Mouse (Mus musculus) hindbrain, postnatal 0 days (tissue): ENCODE data around the gene Gnl1. TPM values are rescaled to one million over a fixed set of nuclear protein-coding genes. Genes with fewer than 3 reads are reported as not detected.
"Not testable (repeated sequence)": the region's sequence is repeated elsewhere in the genome, so short reads cannot be mapped to it uniquely, and the experiment has no call there.

Experiments
- ATAC-seq: fragments of 200-750 bp; cut with Nextera tagmentation; 2 replicates; pipeline ENCODE4 v1.8.0; 2017; ENCODE audit warnings: mild to moderate bottlenecking, moderate TSS enrichment, moderate library complexity
- DNase-seq: peaks from one replicate; pipeline ENCODE4 v3.0.0-alpha.2; 2015; ENCODE audit warnings: low spot score
- H3K27ac ChIP-seq: fragments of 300-500 bp; sonication (generic); 2 replicates; pipeline ENCODE4 v1.5.1; 2014; ENCODE audit warnings: mild to moderate bottlenecking
- H3K27me3 ChIP-seq: fragments of 300-500 bp; sonication (generic); 2 replicates; pipeline ENCODE4 v1.6.1; 2014; ENCODE audit warnings: low read length, mixed read lengths; ENCODE audit not compliant: insufficient read depth
- H3K36me3 ChIP-seq: fragments of 300-500 bp; sonication (generic); 2 replicates; pipeline ENCODE4 v1.6.1; 2014; ENCODE audit warnings: low read length, mixed read lengths; ENCODE audit not compliant: insufficient read depth
- H3K4me1 ChIP-seq: fragments of 300-500 bp; sonication (generic); 2 replicates; pipeline ENCODE4 v1.6.1; 2014; ENCODE audit warnings: antibody characterized with exemption, low read length, mixed read lengths; ENCODE audit not compliant: insufficient read depth
- H3K4me2 ChIP-seq: fragments of 300-500 bp; sonication (generic); 2 replicates; pipeline ENCODE4 v1.6.1; 2014; ENCODE audit warnings: low read depth, mild to moderate bottlenecking, low read length, moderate library complexity, mixed read lengths
- H3K4me3 ChIP-seq: fragments of 300-500 bp; sonication (generic); 2 replicates; pipeline ENCODE4 v1.5.1; 2014; ENCODE audit warnings: low read length
- H3K9ac ChIP-seq: fragments of 300-500 bp; sonication (generic); replicated peaks from 2 replicates; pipeline ENCODE4 v1.6.1; 2014; ENCODE audit warnings: mild to moderate bottlenecking, low read length, moderate library complexity, mixed read lengths
- H3K9me3 ChIP-seq: fragments of 300-500 bp; sonication (generic); 2 replicates; pipeline ENCODE4 v1.6.1; 2016; ENCODE audit warnings: low read length, mixed read lengths
- CTCF ChIP-seq: IDR thresholded peaks from 2 replicates; pipeline ENCODE4 v1.5.1; 2016; ENCODE audit warnings: antibody characterized with exemption, control low read depth, low read depth
- WGBS: fragments of 180-500 bp; shearing (Covaris S2); extraction: QIAGEN DNeasy Blood & Tissue Kit; methylation state at CpG from one replicate; pipeline ENCODE4 v1.1.7; 2014; 5-methylcytosine and 5-hydroxymethylcytosine counted together
- microRNA counts: library from miRNA; unstranded; fragments of <30 nt; microRNA quantifications from one replicate; lab custom pipeline; 2015
- microRNA-seq, 2 experiments: library from miRNA; unstranded; fragments of <30 nt; microRNA quantifications; one replicate each; pipeline ENCODE4; 2016
- polyA plus RNA-seq: library from polyadenylated mRNA; unstranded; fragments of >200 nt; fragmentation: Nextera tagmentation; extraction: Ambion mirVana; gene quantifications from 2 replicates; pipeline ENCODE4 v1.2.1, GENCODE M21; 2015
- total RNA-seq: library from RNA; depleted of rRNA; stranded (reverse); fragments of >200 nt; gene quantifications from 2 replicates; pipeline ENCODE4 v1.2.3, GENCODE M21; 2014; rRNA removed

Gene Gnl1
- total and polyA plus RNA-seq, 2 experiments from 2014 or later: 76.2 to 106 TPM

DNA sequence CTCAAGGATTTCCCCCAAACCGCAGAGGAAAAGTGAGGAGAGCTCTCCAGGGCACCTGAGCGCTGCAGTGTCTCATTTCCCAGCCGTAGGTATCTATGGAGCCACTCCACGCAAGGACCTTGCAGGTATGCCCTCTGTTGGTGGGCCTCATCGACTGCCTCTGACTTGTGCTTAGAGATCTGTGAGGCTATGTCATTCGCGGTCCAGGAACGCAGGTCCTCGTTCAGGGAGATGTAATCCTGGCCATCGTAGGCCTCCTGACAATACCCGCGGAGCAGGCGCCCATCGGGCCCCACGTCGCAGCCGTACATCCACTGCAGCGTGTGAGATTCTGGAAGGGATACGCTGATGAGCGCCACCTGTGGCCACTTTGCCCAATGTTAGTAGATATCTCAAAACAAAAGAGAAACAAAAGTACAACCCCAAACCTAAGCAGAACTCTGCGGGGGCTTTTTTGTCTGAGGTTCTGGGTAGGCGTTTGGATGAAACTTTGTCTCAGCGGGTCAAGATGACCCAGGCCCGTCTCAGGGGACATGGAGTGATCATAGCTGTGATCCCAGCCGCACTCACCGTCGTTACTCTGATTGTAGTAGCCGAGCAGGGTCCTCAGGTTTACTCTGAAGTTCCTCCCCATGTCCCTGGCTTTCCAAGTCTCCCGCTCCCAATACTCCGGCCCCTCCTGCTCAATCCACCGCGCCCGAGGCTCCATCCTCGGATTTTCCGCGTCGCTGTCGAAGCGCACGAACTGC lies 52.1 kb downstream of the Gnl1 start:
- peak; percentile 64 for TF ChIP-seq CTCF
- Histone ChIP-seq H3K9ac (peak overlapping the region; percentile 30; the same call in 1 of the 2 replicates), H3K4me2 (peak overlapping the region; percentile 71), H3K4me3 (peak overlapping the region; percentile 44)
- DNase-seq: peak; percentile 30
- H3K36me3 ChIP-seq, H3K27me3 ChIP-seq, H3K9me3 ChIP-seq, H3K27ac ChIP-seq, H3K4me1 ChIP-seq: not testable (repeated sequence)
- peak; percentile 79 for ATAC-seq
- WGBS: under 1% methylated on average over 37 of the region's 40 CpGs

DNA sequence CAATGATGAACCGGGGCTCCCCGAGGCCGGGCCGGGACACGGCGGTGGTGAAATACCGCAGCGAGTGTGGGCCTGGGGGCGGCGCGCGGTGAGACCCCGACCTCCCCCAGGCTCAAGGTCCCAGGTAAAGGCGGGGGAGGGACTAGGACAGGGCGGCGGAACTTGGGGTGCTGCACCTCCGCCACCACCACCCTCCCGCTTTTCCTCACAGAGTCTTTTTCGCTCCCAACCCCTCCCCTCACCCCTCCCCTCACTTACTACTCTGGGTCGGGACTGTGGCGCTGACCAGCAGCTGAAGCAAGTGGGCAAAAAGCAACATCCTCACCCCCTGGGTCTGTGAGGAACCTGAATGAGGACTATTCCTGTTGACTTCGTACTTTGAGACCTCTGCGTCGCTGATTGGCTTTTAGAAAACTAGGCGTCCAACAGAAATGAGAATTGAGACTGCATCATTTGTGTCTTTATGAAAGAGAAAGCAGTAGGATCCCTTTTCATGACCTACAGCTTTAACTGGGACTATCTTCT lies 52.8 kb downstream of the Gnl1 start, which contains the start of gene H2-T23:
Gene H2-T23 (minus strand): TSS at position 505 of the 525 bp plus-strand sequence.
- ATAC-seq: not testable (repeated sequence)

DNA sequence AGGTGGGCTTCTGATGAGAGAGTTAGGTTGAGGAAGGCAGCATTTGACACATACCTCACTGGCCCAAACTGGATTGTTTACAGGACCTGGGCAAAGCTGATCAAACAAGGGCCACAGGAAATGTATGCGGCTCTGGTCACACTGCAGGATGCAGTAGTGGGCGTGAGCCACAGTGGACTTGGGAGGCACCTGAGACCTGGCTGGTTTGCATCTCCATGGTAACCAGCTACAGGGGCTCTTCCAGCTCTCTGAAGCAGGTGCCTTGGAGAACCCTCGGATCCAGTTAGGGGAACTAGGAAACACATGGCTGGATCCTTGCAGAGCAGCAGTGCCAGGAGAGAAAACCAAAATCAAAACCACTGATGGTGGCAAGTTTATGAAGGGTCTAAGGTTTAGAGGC lies 54.9 kb downstream of the Gnl1 start:
- 60% methylated on average over 3 of the region's 3 CpGs for WGBS
- not testable (repeated sequence) for H3K4me1 ChIP-seq, H3K27me3 ChIP-seq, H3K9ac ChIP-seq, H3K27ac ChIP-seq, DNase-seq, H3K36me3 ChIP-seq, H3K4me2 ChIP-seq, H3K4me3 ChIP-seq, ATAC-seq, H3K9me3 ChIP-seq

More for the DNA sequence above, 52.8 kb downstream of the Gnl1 start, which contains the start of gene H2-T23:
- peak within 1 kb of the TSS; percentile 71 for H3K4me2 ChIP-seq
- H3K4me1 ChIP-seq, H3K27ac ChIP-seq, H3K27me3 ChIP-seq, H3K9me3 ChIP-seq, H3K9ac ChIP-seq, H3K36me3 ChIP-seq: not testable (repeated sequence)
- WGBS: 1% methylated on average over 25 of the region's 25 CpGs
- peak; percentile 49 for DNase-seq
- peak within 1 kb of the TSS; percentile 44 for H3K4me3 ChIP-seq

DNA sequence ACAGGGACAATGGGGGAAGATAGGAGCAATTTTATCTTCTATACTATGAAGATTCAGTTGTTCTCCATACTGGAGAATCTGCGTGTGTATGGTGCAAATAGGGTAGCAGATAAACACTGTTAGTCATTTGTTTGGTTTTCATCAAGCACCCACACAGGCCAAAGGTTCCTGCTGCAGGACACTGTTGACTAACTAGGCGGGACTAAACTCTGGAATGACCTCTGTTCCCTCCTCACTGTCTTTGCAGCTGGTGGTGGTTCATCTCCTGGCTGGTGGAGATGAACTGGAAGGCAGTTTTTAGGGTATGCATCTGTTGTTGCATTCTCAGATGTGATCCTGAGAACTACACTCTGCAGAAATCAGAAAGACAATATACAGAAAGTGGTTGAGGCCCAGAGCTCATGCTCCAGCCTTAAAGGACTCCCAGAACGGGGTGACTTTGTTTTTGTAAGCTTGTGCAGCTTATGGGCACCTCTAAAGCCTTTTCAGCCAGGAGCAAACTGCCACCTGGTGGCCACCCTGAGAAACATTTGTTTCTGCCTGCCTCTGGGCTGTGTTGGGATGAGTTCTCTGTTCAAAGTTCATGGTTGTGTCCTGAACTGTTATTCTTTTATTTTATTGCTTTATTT lies 55.5 kb downstream of the Gnl1 start:
- H3K9me3 ChIP-seq, H3K4me3 ChIP-seq, H3K36me3 ChIP-seq, H3K27me3 ChIP-seq, H3K4me1 ChIP-seq, H3K9ac ChIP-seq, H3K27ac ChIP-seq, ATAC-seq, H3K4me2 ChIP-seq: not testable (repeated sequence)
- DNase-seq: peak; percentile 50
- 36% methylated on average over 3 of the region's 3 CpGs for WGBS
- TF ChIP-seq CTCF: peak; percentile 65

DNA sequence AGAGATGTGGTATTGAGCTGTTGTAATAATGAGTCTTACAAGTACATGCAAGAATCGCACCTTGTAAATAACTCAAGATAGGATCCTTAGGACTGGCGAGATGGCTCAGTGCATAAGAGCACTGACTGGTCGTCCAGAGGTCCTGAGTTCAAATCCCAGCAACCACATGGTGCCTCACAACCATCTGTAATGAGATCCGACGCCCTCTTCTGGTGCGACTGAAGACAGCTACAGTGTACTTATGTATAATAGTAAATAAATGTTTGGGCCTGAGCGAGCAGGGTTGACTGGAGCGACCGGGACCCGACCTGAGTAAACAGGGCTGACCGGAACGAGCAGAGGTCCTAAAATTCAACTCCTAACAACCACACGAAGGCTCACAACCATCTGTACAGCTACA lies 56.5 kb downstream of the Gnl1 start:
- not testable (repeated sequence) for H3K9ac ChIP-seq, DNase-seq, H3K4me2 ChIP-seq, H3K9me3 ChIP-seq, H3K27ac ChIP-seq, H3K27me3 ChIP-seq, H3K36me3 ChIP-seq, H3K4me3 ChIP-seq, H3K4me1 ChIP-seq, ATAC-seq
- 87% methylated on average over 13 of the region's 13 CpGs for WGBS

MicroRNAs encoded within 50 kb of the gene (microRNA counts, 519-probe panel; counts per million panel counts)
- not detected for microRNA mmu-miR-877 (lab: Ali Mortazavi, UCI)

Small RNA genes lying within 50 kb of the gene (microRNA-seq; reads per million reads assigned to microRNA genes)
- 106 to 119 reads per million in 2 experiments for gene Mir877

Other genes with a start within 250 kb of the Gnl1 start
- 13.7 and 19.4 TPM in 2 replicates for gene Ier3, start 158.2 kb upstream of the Gnl1 start, total RNA-seq
- 18.3 and 19.4 TPM in 2 replicates for gene Ier3, start 158.2 kb upstream of the Gnl1 start, polyA plus RNA-seq
- 94.1 and 142 TPM in 2 replicates for gene Flot1, start 156.6 kb upstream of the Gnl1 start, total RNA-seq
- 162 TPM in 2 replicates for gene Flot1, start 156.6 kb upstream of the Gnl1 start, polyA plus RNA-seq
- gene Tubb5, start 141.5 kb upstream of the Gnl1 start, total RNA-seq: 3,311 and 3,326 TPM in 2 replicates
- gene Tubb5, start 141.5 kb upstream of the Gnl1 start, polyA plus RNA-seq: 1,502 and 1,606 TPM in 2 replicates
- 14.7 and 26.7 TPM in 2 replicates for gene Mdc1, start 138.3 kb upstream of the Gnl1 start, total RNA-seq
- gene Mdc1, start 138.3 kb upstream of the Gnl1 start, polyA plus RNA-seq: 3.9 and 4.1 TPM in 2 replicates
- gene Nrm, start 118.5 kb upstream of the Gnl1 start, total RNA-seq: 14.7 and 27.2 TPM in 2 replicates
- gene Nrm, start 118.5 kb upstream of the Gnl1 start, polyA plus RNA-seq: 24.6 and 25.7 TPM in 2 replicates
- 32.0 and 34.3 TPM in 2 replicates for gene Ppp1r18, start 114.3 kb upstream of the Gnl1 start, total RNA-seq
- gene Ppp1r18, start 114.3 kb upstream of the Gnl1 start, polyA plus RNA-seq: 18.4 and 19.3 TPM in 2 replicates
- gene Dhx16, start 100.0 kb upstream of the Gnl1 start, total RNA-seq: 31.3 and 33.2 TPM in 2 replicates
- gene Dhx16, start 100.0 kb upstream of the Gnl1 start, polyA plus RNA-seq: 22.9 and 23.1 TPM in 2 replicates
- 39.8 and 49.2 TPM in 2 replicates for gene 2310061I04Rik, start 82.4 kb upstream of the Gnl1 start, total RNA-seq
- 69.0 and 74.3 TPM in 2 replicates for gene 2310061I04Rik, start 82.4 kb upstream of the Gnl1 start, polyA plus RNA-seq
- gene Atat1, start 69.8 kb upstream of the Gnl1 start, total RNA-seq: 163 and 169 TPM in 2 replicates
- gene Atat1, start 69.8 kb upstream of the Gnl1 start, polyA plus RNA-seq: 222 and 225 TPM in 2 replicates
- 42.9 and 45.9 TPM in 2 replicates for gene Mrps18b, start 63.5 kb upstream of the Gnl1 start, total RNA-seq
- gene Mrps18b, start 63.5 kb upstream of the Gnl1 start, polyA plus RNA-seq: 66.6 and 72.2 TPM in 2 replicates
- 37.5 and 44.0 TPM in 2 replicates for gene Ppp1r10, start 63.4 kb upstream of the Gnl1 start, total RNA-seq
- 20.3 and 22.5 TPM in 2 replicates for gene Ppp1r10, start 63.4 kb upstream of the Gnl1 start, polyA plus RNA-seq
- 47.7 and 57.3 TPM in 2 replicates for gene Abcf1, start 10.1 kb upstream of the Gnl1 start, total RNA-seq
- gene Abcf1, start 10.1 kb upstream of the Gnl1 start, polyA plus RNA-seq: 94.5 and 99.4 TPM in 2 replicates
- 39.9 and 46.7 TPM in 2 replicates for gene Prr3, start 385 bp downstream of the Gnl1 start, total RNA-seq
- 72.7 and 81.9 TPM in 2 replicates for gene Prr3, start 385 bp downstream of the Gnl1 start, polyA plus RNA-seq
- 0.10 and 0.11 TPM in 2 replicates for gene H2-T24, start 40.7 kb downstream of the Gnl1 start, total RNA-seq
- gene H2-T24, start 40.7 kb downstream of the Gnl1 start, polyA plus RNA-seq: 7.1 and 7.7 TPM in 2 replicates
- gene H2-T23, start 53.0 kb downstream of the Gnl1 start, total RNA-seq: 6.6 and 7.3 TPM in 2 replicates
- 8.8 and 9.4 TPM in 2 replicates for gene H2-T23, start 53.0 kb downstream of the Gnl1 start, polyA plus RNA-seq
- 10.0 and 15.4 TPM in 2 replicates for gene H2-T22, start 62.9 kb downstream of the Gnl1 start, total RNA-seq
- gene H2-T22, start 62.9 kb downstream of the Gnl1 start, polyA plus RNA-seq: 9.1 and 11.8 TPM in 2 replicates
- gene Gm6034, start 63.1 kb downstream of the Gnl1 start, total RNA-seq: not detected in 2 replicates
- not detected in 2 replicates for gene Gm6034, start 63.1 kb downstream of the Gnl1 start, polyA plus RNA-seq
- not detected in 2 replicates for gene Gm11127, start 78.5 kb downstream of the Gnl1 start, total RNA-seq
- gene Gm11127, start 78.5 kb downstream of the Gnl1 start, polyA plus RNA-seq: not detected in 2 replicates
- not detected in 2 replicates for gene Gm19684, start 141.8 kb downstream of the Gnl1 start, total RNA-seq
- gene Gm19684, start 141.8 kb downstream of the Gnl1 start, polyA plus RNA-seq: not detected in 2 replicates
- gene Gm7030, start 149.6 kb downstream of the Gnl1 start, total RNA-seq: not detected in 2 replicates
- gene Gm7030, start 149.6 kb downstream of the Gnl1 start, polyA plus RNA-seq: not detected in 2 replicates
- gene Gm8909, start 188.7 kb downstream of the Gnl1 start, total RNA-seq: not detected in 2 replicates
- 0.28 and 0.35 TPM in 2 replicates for gene Gm8909, start 188.7 kb downstream of the Gnl1 start, polyA plus RNA-seq
- not detected in 2 replicates for gene H2-T3, start 210.4 kb downstream of the Gnl1 start, total RNA-seq
- not detected in 2 replicates for gene H2-T3, start 210.4 kb downstream of the Gnl1 start, polyA plus RNA-seq